Mouse (Mus musculus) T-cell, adult 2 months (primary cell): ENCODE results near the gene Oard1.
A peak's percentile ranks its signal among the peaks of the same experiment; 100 is the strongest.

Experiments
- DNase-seq: peaks from one replicate; pipeline ENCODE4 v3.0.0; 2022; ENCODE audit warnings: low spot score

Oard1 gene

GRCm38 (mm10) chr17:48408526-48409291 lies 1.1 kb upstream of the Oard1 start:
- peak; percentile 77 for DNase-seq

- DNase-seq: no peak
These were observed 528 bp downstream of the Oard1 start for GRCm38 (mm10) chr17:48410299-48410785.

- peak; percentile 23 for DNase-seq
These were observed 1.4 kb downstream of the Oard1 start for GRCm38 (mm10) chr17:48411241-48411640.

GRCm38 (mm10) chr17:48416011-48416410 lies 6.2 kb downstream of the Oard1 start:
- no peak for DNase-seq

- DNase-seq: peak; percentile 74
These were observed 6.8 kb downstream of the Oard1 start for GRCm38 (mm10) chr17:48416425-48417195.

GRCm38 (mm10) chr17:48417521-48417920 lies 7.7 kb downstream of the Oard1 start:
- DNase-seq: no peak

GRCm38 (mm10) chr17:48418174-48418573 lies 8.4 kb downstream of the Oard1 start:
- no peak for DNase-seq

GRCm38 (mm10) chr17:48418781-48419180 lies 9.0 kb downstream of the Oard1 start:
- no peak for DNase-seq

GRCm38 (mm10) chr17:48419571-48419970 lies 9.8 kb downstream of the Oard1 start:
- DNase-seq: no peak

- DNase-seq: no peak
These were observed 14.4 kb downstream of the Oard1 start for GRCm38 (mm10) chr17:48424237-48424636.

GRCm38 (mm10) chr17:48425823-48426612 lies 16.2 kb downstream of the Oard1 start:
- peak; percentile 55 for DNase-seq

- DNase-seq: no peak
These were observed 17.4 kb downstream of the Oard1 start for GRCm38 (mm10) chr17:48426991-48427750.

GRCm38 (mm10) chr17:48427852-48428530 lies 18.2 kb downstream of the Oard1 start:
- DNase-seq: peak; percentile 45

GRCm38 (mm10) chr17:48430394-48430793 lies 20.6 kb downstream of the Oard1 start:
- no peak for DNase-seq

- DNase-seq: no peak
These were observed 21.2 kb downstream of the Oard1 start for GRCm38 (mm10) chr17:48431054-48431453.

GRCm38 (mm10) chr17:48432158-48432980 lies 22.6 kb downstream of the Oard1 start, which contains the start of gene Apobec2:
Gene Apobec2 (minus strand): TSS chr17:48432930.
- DNase-seq: no peak

- no peak for DNase-seq
These were observed 23.3 kb downstream of the Oard1 start for GRCm38 (mm10) chr17:48433006-48433655.

- DNase-seq: no peak
These were observed 24.0 kb downstream of the Oard1 start for GRCm38 (mm10) chr17:48433689-48434330.

GRCm38 (mm10) chr17:48434479-48434878 lies 24.7 kb downstream of the Oard1 start:
- DNase-seq: no peak
